Mouse (Mus musculus) heart, adult 2 months (tissue): Measurements from ENCODE around the gene Pik3r2.

Experiments
- CTCF ChIP-seq: fragments of 200-600 bp; IDR thresholded peaks from 2 replicates; pipeline ENCODE4 v1.8.1; 2022; ENCODE audit warnings: antibody characterized with exemption, mild to moderate bottlenecking, moderate library complexity
- EP300 ChIP-seq: fragments of 200-500 bp; IDR thresholded peaks from 2 replicates; pipeline ENCODE4 v1.6.1; 2011; ENCODE audit warnings: low read depth, low read length, control low read depth; ENCODE audit not compliant: insufficient read depth
- POLR2A ChIP-seq: fragments of 200-500 bp; IDR thresholded peaks from 2 replicates; pipeline ENCODE4 v1.6.1; 2011; ENCODE audit warnings: mild to moderate bottlenecking, low read depth, low read length, control low read depth; ENCODE audit not compliant: insufficient read depth

DNA sequence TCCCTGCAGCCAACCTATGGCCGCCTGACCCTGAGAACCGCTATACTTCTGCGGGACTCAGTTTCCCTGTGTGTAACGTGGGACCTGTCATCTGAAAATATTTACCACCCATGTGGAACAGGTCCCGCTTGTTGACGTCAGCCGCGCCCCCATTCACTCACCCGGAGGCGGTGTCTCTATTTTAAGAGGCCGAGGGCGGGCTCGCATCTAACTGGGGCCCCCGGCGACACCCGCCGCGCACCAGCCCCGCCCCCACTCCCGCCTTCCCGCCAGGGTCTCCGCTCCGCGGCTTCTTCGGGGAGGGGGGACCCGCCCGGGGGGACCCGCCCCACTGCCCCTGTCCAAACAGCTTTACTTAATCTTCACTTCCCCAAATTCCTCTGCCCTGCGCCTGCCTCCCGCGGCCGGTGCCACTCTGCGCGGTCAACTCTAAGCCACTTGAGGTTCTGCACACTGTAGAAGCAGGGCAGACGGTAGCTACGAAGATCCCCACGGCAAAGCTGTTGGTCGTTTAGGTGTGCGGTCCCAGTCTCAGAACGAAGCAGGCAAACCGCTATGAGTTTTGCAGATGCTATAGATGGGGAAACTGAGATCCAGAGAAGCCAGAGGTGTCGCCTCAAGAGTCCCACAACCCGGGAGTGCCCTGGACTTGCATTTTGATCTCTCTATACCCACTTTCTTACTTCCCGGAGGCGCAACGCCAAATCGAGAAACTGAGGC, 27.4 kb upstream of the Pik3r2 start:
- TF ChIP-seq CTCF = no peak
- TF ChIP-seq POLR2A = no peak
- no peak for TF ChIP-seq EP300
